Mouse (Mus musculus): ENCODE data around the gene 1700011M02Rik.

GRCm38 (mm10) chrX:102934395-102934764 lies 25.7 kb downstream of the 1700011M02Rik start:
- no peak for TF ChIP-seq CTCF (IDR thresholded peaks at IDR 0.05; ENCODE audit: low read depth, low read length)
- no peak for TF ChIP-seq POLR2A (IDR thresholded peaks at IDR 0.05; ENCODE audit: extremely low read depth, insufficient read depth, low read length)
